Mouse (Mus musculus) myocyte (in vitro differentiated cells): ENCODE data around the gene Pklr.

ENCODE experiments used
- MAX ChIP-seq: IDR thresholded peaks from one replicate; pipeline ENCODE4 v1.6.1; 2011; ENCODE audit warnings: low read depth, mild to moderate bottlenecking, control low read depth
- POLR2A ChIP-seq: IDR thresholded peaks from one replicate; pipeline ENCODE4 v1.6.1; 2011; ENCODE audit warnings: low read depth, mild to moderate bottlenecking, control low read depth, moderate library complexity; ENCODE audit not compliant: insufficient read length
- REST ChIP-seq: IDR thresholded peaks from one replicate; pipeline ENCODE4 v1.6.1; 2011; ENCODE audit warnings: mild to moderate bottlenecking, control low read depth, moderate library complexity; ENCODE audit not compliant: insufficient read depth, insufficient read length
- TCF12 ChIP-seq: IDR thresholded peaks from one replicate; pipeline ENCODE4 v1.6.1; 2011; ENCODE audit warnings: mild to moderate bottlenecking, control low read depth; ENCODE audit not compliant: poor library complexity, insufficient read depth, severe bottlenecking

GRCm38 (mm10) chr3:89175544-89175943 lies 39.6 kb downstream of the Pklr start:
- no peak for TF ChIP-seq POLR2A
- TF ChIP-seq MAX = no peak
- TF ChIP-seq REST = no peak
- TF ChIP-seq TCF12 = no peak
